Mouse (Mus musculus): ENCODE measurements around the gene Slc39a10. TPM values are rescaled to one million over a fixed set of nuclear protein-coding genes. Genes with fewer than 3 reads are reported as not detected.
"Not testable (repeated sequence)": the region's sequence is repeated elsewhere in the genome, so short reads cannot be mapped to it uniquely, and the experiment has no call there.

Slc39a10 gene
- total RNA-seq, 2 experiments from 2014 or later: 219 to 233 TPM

DNA sequence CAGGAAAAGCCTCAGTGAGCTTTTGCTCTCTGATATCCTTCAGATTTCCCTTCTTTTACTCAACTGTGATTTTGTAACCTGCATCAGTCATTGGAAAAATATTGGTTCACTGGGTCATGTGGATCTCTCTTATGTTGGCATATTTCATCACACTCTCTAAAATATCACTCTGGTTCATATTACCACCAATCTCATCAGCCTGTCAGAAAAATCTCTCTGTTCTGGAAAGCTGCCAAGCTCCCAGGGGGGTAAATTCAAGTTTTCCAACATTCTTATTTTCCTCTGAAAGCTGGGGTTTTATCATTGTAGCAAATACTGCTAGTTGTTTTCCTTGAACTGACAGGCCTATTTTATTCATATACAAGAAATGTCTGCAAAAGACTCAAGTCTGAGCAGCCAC, 22.9 kb downstream of the Slc39a10 start:
- no peak for DNase-seq (ENCODE audit: low spot score in 2 of 2)

DNA sequence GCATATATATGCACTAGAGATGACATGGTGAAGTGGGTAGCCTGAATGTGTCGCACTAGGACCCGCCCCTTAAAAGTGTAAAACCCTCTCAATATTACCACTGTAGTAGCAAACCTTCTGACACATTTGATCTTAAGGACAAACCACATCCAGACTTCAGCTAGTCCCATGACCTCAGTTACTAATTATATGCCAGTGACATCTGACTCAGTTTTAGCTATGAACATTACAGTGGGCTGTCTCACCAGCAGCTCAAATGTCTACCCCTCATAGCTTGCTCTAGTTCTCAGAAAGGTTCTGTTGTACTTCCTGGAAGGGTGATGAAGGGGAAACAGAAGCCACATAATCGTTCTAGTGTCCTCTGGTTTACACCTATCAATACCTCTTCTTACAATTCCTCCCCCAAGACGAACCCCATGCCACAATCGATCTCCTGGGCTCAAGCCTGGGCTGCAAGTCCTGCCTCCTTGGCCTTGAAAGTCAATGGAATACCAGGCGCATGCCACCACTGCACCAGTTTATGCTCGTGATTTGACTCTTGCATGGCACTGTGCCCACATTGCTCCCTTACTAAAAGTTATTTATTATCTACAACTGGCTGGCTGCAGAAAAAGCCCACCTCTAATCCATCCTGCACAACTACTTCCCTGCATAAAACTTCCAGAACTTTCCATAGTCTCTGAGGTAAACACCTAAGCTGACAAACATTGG, 28.3 kb downstream of the Slc39a10 start:
- no peak for DNase-seq (ENCODE audit: low spot score in 2 of 2)

DNA sequence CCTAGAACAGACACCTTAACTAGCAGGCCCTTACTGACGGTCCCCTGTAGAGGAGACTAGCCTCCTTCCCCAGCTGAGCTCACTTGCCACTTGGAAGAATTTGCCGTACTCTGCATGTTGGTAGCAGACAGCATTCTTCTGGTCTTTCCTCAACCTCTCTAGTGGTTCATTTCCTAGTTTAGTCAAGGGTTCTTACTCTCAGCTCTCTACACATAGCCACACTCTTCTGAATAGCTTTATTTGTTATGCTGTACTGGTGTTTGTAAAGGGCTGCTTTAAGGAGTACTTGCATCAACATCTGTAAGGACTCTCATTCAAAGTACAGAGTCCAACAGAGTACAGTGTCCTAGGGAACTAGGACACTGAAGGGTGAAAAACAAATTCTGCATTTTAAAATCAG, 29.2 kb downstream of the Slc39a10 start:
- DNase-seq (ENCODE audit: low spot score in 2 of 2): no peak

DNA sequence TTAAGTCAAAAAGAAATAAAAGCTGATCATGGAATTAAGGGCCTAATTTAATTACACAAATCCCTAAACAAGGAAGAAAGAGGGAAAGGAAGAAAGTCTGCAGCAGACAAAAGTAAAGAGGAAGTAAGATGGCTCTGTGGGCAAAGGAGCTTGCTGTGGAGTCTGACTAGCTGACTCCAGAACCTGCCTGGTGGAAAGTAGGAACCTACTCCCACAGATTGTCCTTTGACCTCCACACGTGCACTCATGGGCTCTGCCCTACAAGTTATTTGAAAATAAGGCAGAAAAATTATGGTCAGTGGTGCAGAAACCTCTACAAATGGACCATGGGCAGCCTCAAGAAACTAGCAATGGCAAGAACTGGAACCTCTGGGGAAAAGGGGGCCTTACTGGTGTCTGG, 32.6 kb downstream of the Slc39a10 start:
- DNase-seq (ENCODE audit: low spot score in 2 of 2): no peak

DNA sequence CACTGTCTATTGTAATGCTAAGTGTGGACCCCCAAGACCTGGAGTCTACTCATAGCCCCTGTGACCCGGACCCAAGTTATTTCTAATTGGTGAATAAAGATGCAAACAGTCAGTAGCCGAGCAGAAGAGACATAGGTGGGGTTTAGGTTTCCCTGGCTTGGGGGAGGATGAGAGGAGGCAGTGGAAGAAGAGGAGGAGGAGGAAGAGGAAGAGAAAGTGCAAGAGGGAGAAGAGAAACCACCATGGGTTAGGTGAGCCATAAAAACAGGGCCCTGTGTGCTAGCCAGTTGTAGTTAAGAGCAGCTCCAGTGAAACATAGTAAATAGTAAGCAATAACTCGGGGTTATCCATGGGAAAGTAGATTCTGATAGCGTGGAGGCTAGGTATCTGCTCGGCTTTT, 34.1 kb downstream of the Slc39a10 start:
- DNase-seq (ENCODE audit: low spot score in 2 of 2): no peak

DNA sequence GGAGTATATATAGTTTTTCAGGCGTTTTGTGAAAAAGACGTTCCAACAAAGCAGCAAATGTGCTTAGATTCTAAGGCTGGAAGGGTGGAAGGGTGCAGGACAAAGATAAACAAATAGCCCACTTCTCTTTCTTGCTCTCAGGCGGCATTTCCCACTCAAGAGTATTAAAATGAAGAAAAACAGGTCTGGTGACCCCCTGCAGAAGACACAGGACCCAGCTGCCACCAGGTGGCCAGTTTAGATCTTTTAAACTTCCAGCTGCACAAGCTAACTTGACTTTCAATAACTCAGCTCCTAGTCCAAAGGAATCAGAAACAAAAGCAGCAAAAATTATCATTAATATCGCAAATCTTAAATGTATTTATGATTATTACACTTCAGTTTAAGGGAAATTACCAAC, 36.2 kb downstream of the Slc39a10 start:
- DNase-seq (ENCODE audit: low spot score in 2 of 2): no peak

DNA sequence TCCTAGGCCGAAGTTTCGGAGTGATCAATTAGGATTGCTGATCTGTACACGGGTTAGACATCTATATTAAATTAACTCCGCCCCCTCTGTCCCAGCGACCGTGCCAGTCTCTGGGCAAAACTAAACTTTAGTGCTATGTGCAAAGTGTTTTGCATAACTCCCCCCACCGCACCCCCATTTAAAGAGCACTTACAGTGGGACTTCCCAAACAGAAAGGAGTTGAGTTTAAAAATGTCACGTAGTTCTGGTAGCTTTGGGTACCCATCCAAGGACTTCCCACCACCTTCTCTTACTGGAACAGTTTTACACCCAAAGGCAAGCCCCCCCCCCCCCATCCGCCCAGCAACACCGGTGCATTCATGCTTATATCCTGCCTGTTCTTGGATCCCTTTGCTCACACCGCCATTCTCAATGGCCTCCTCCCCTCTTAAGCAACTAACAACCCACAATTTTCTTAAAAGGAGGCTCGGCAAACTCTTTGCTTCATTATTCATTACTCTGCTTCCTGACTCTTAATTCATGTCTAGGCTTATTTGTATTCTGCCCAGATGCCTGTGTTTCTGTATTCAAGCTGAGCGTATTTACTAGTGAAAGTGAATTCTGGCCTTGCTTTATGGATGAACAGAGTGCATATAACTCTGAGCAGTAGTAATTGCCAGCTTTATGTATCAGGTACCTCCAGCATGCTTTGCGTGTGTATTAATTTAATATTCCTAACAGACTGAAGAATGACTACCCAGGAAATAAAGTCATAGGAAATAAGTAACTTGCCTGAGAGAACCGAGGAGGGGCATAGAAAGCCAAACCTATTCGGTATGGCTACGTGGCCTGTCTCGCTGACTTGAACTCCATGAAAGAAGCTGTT, 38.4 kb downstream of the Slc39a10 start:
- DNase-seq (ENCODE audit: low spot score in 2 of 2): no peak

DNA sequence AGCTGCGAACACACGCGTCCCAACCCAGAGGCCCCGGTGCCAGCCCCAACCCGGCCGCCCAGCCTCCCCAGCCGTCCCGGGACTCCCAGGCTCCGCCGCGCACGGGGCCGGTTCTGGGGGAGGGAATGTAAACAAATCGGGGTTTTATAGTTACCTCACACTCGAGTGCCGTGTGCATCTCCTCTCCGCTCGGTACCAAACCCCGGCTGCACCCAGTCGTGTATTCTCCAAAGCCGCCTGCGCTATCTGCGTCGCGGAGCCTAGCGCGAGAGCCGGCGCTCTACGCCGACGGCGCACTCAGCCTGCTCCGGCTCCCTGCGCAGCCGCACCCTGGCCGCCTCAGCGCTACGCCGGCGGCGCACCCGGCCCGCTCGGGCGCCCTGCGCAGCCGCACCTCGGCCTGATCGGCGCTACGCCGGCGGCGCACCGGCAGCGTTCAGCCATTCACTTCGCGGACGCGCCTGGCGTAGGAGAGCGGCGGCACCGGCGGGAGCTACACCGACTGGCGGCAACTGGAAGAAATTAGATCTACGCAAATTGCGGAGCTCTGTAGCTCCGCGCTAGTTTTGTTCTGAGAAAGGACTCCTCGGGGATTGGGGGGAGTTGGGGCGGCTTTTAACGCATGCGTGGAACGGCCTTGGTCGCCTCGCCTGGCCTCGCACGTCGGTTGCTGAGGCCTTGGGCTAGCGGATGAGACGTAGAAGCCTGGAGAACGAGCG, 39.2 kb downstream of the Slc39a10 start:
- peak; percentile 93 to 99 for DNase-seq (ENCODE audit: low spot score in 2 of 2)

DNA sequence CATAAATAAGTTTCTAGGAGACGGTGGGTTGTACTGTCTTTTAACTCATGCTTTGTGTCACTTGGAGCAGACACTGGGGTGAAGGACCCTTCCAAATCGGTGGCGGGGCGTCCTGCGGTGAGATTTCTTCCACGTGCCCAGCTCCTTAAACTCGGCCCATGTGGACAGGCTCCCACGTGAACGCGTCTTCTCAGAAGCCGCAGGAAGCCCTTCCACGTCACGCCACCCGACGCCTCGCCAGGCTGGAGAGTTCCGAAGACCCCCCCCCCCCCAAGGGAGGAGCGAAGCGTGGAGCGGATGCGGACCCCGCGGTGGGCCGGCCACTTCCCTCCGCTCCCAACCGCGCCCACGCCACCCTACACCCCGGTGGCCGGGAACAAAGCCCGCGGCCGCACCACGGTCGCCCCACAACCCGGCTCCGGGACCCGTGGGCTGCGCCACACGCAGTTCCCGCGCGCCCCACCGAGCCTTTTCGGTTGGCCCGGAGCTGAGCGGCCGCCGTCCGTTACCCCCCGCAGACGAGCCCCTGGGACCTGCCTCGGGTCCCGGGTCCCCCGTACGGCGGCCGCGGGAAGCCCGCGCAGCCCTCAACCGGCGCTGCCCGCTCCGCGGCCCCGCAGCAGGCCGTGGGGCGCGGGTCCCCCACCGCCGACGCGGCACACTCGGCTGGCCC, 39.9 kb downstream of the Slc39a10 start:
- peak; percentile 62 to 74 for DNase-seq (ENCODE audit: low spot score in 2 of 2)

DNA sequence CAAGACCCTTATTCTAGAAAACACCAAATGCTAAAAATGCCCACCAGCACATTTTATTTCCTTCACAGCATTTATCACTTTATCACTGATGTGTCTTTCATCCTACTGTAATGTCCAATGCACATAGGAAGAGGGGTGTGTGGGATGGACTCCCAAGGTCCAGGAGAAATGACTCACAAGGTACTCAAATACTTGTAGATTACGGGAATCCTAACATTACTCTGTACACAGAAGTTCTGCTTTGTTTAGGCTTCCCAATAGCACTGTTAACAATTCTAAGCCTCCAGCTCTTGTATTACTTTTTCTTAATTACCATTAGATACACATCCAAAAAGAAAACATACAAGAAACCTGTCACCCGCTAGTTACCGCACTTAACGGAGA, 40.4 kb downstream of the Slc39a10 start:
- DNase-seq (ENCODE audit: low spot score in 2 of 2): no peak

DNA sequence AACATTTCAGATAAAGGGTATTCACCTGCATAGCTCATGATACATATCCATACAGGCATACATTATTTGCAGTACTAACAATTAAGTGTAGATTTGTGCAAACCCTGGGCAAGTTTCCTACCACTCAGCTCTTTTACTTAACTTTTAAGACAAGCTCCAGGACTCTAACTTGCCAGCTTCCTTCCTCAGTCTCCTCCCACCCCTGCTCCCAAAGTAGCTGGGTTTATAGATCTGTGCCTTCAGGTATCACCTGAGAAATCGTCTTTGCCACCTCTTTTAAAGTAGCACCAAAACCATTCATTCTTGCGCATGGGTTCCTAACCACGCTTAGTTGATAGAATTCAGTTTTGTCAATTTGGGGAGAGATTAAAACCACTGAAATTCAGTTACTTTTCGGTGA, 41.1 kb downstream of the Slc39a10 start:
- no peak for DNase-seq (ENCODE audit: low spot score in 2 of 2)

DNA sequence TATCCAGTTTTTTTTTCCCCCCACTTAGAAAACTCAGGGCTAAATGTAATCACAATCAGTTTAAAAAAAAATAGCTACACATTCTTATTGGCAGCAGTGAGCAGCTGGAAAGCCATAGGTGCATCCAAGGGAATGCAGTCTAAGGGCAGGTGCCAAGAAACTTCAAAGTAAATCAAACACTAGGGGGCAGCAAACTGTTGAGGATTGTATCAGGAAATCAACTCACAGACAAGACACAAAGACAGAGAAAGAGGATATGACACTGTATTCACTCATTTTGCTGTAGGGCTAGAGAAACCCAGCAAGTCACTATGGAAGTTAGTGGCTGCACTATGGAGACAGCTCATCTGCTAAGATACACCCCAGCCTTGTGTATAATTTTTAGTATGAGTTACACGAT, 42.9 kb downstream of the Slc39a10 start:
- DNase-seq (ENCODE audit: low spot score in 2 of 2): peak; percentile 58 to 68

DNA sequence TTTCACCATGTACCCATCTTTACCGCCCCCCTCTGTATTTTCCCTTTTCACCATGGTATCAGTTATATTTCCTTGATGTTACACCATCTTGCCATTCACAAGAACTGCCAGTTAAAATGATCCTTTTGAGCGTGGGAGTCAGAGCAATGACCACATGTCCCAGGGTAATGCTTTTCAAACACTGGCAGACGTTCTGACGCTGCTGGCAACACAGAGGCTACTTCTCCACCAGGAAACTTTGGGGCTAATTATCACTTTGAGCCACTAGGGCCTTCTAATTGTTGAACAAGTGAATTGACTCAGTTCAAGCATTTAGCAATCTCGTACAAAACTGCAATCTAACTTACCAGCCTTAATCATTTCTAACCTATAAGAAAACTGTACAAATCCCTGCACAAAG, 47.4 kb downstream of the Slc39a10 start:
- DNase-seq (ENCODE audit: low spot score in 2 of 2): no peak

DNA sequence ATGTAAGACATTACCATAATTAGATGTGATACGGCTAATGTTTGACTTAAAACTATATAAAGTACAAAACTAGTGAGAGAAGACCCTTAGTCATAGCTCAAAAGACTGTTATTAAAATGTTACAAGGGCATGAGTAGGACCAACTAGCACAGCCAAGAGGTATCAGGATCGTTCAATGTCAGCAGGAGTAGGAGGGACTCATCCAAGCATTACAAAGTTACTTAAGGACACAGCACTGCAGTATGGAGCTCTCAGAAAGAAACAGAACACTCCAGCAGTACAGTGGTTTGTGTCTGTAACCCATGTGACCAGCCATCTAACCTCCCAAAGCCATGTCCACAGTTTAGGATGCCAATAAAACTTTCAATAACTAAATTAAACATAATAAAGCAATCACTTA, 48.4 kb downstream of the Slc39a10 start:
- no peak for DNase-seq (ENCODE audit: low spot score in 2 of 2)

DNA sequence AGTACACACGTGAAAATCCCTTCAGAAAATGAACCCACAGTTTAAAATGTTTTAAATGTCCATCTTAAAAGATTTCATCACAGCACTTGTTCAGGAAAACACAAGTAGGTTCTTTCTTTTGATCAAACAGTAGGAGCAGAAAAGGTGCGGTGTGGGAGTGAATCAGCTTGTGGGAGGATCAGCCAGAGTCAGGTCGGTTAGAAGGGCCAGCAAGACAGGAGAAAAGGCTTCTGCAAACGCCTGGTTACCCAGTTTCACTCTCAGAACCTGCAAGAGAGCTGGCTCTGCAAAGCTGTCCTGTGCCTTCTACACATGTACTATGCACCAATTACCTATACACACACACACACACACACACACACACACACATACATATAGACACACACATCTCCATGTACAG, 49.2 kb downstream of the Slc39a10 start:
- DNase-seq (ENCODE audit: low spot score in 2 of 2): no peak

DNA sequence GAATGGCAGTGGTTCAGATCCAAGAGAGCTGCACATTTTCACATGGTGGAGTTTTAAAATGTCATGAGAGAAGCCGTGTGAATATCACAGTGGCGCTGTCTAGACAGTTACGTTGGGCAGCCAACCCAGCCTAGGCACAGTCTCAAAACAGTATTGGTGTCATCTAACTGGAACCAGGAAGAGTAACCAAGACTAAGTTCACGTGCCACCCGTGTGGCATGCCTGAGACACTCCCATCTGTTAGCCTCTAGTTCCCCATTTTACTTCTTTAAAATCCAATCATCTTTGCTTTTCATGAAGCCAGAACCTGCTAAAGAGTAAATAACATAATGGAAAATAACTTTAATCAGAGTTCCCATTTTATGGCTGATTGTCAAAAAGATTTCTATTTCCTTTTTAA, 60.7 kb downstream of the Slc39a10 start:
- no peak for DNase-seq (ENCODE audit: low spot score in 2 of 2)

DNA sequence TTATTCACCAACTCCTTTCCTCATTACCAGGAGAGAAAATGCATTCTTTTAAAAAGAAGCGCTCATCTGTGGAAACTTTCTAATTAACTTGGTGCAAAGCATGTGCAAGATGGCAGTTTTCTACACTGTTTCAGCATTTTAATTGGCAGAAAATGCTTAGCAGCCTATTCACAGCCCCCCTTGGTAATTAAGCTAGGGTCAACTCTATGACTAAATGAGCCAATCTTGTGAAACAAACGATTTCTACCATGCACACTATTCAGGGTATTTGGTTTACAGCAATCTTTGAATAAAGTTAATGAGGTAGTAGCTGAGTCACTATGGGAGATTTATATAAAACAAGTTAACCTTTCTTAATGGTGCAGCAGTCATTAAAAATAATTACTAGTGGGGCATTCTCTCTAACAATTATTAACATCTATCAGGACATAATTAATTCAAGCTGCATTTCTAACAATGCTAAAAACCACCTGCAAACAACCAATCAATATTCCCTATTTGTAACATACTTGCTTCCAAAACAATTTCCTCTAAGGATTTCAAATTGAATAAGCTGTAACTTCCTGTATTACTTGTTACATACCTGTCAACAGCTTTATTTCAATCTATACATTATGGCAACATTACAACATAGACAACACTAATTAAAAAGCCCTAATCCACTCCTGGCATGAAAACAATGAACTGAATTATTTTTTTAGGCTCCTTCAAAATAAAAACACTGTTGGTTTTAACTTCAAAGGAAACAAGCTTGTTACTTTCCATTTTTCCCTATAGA, 62.4 kb downstream of the Slc39a10 start:
- DNase-seq (ENCODE audit: low spot score in 2 of 2): no peak

DNA sequence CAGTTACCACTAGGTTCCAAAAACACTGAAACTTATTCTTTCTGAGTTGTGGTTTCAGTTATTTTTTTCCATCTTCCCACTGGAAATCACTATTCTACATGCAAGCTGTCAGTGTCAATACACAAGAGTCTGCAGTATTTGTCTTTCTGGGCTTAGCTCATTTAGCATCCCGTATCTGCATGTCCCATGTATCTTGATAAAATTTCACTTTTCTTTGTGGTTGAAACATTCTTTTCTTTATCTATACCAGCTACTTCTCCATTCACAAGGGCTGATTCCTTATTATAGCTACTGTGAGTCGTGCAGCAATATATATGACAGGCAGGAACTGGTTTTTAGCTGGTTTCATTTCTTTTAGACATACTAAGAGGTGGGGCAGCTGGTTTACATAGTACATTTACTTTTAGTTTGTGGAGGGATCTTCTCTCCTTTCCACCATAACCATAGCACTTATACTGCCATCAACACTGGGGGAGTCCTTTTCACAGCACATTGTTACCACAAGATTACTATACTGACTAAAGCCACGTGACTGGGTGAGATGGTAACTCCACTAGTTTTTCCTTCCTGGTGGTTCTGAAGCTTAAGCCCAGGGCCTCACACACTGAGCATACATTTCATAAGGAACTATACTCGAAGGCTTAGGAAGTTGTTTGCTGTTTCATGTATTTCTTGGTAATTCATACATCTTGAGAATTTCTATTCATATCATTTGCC, 70.2 kb downstream of the Slc39a10 start:
- DNase-seq (ENCODE audit: low spot score in 2 of 2): no peak

DNA sequence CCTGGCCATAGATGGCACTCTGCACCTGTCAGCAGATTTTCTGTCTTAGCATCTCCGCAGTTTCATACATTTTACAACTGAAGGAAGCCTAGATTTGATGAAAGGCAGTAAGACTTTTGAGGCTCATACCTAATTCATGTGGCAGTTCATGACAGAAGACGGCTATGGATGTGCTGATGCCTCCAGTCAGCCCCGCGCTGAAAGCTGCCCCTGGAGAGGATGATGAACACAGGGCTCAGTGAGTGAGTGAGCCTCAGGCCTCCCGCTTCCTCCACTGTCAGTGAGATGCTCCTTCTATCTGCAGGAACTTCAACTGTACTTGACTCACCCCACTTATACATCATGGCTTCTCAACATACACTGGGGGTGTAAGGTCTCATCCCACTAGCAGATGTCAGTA, 74.7 kb downstream of the Slc39a10 start:
- DNase-seq (ENCODE audit: low spot score in 2 of 2): no peak

DNA sequence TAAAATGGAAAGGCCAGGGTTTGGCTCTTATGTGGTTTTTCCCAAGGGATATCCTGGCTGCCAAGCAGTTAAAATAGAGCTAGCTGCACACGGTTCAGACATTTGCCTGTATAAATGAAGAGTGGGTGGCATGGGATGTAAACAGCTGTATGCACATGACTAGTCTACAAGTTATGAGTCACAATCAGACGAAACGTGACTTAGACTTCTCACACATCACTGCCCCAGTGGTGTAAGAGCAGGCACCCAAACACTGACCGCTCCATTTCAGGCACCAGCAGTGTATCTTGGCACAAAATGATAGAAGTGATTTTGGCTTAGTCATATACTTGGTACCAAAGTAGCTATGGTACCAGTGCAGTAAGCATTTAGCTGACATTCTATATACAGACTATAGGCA, 84.0 kb downstream of the Slc39a10 start:
- DNase-seq (ENCODE audit: low spot score in 2 of 2): not testable (repeated sequence)
